Mouse (Mus musculus): ENCODE measurements at regions not wholly inside any gene's neighbourhood (a gene's known extent, or its start where the extent isn't known, plus 50 kb on each side); places are given as distances from the start of the nearest gene placed in this dataset.
"Not testable (repeated sequence)": the region's sequence is repeated elsewhere in the genome, so short reads cannot be mapped to it uniquely, and the experiment has no call there.

DNA sequence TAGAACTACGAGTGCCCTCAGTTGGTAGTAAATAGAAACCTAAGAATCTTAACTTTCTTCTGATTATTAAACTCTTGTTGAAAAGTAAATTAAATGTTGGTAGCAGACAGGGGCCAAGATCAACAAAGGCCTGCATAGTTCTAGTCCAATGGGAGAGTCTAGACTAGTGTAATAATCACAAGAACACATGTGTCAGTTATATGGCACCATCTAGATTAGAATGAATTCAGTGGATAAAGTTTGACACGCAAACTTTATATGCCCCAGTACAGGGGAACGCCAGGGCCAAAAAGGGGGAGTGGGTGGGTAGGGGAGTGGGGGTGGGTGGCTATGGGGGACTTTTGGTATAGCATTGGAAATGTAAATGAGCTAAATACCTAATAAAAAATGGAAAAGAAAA, 176.9 kb downstream of the Ube2e3 start:
- not testable (repeated sequence) for TF ChIP-seq EP300 (IDR thresholded peaks at IDR 0.05; ENCODE audit: low read length); CTCF (conservative IDR thresholded peaks at IDR 0.05 in 1 of 2, IDR thresholded peaks at IDR 0.05 in 1 of 2; ENCODE audit: low read depth in 2 of 2, low read length in 2 of 2); KAT2A (IDR thresholded peaks at IDR 0.05; ENCODE audit: insufficient replicate concordance, low read length); SIN3A (IDR thresholded peaks at IDR 0.05; ENCODE audit: low read length); HCFC1 (IDR thresholded peaks at IDR 0.05; ENCODE audit: low read depth, low read length); MXI1 (IDR thresholded peaks at IDR 0.05; ENCODE audit: low read depth, low read length); USF1 (IDR thresholded peaks at IDR 0.05; ENCODE audit: low read depth, low read length); ZNF384 (IDR thresholded peaks at IDR 0.05; ENCODE audit: low read depth, low read length)
